Mouse (Mus musculus) small intestine, adult 2 months (tissue): Measurements from ENCODE around the gene Tnfaip1. TPM values are rescaled to one million over a fixed set of nuclear protein-coding genes. Genes with fewer than 3 reads are reported as not detected.

Source experiments
- H3K27ac ChIP-seq: fragments of 200-500 bp; 2 replicates; pipeline ENCODE4 v1.5.1; 2012; ENCODE audit warnings: low read depth, low read length, control low read depth, inconsistent platforms; ENCODE audit not compliant: insufficient read depth
- H3K27me3 ChIP-seq: fragments of 200-500 bp; 2 replicates; pipeline ENCODE4 v1.6.1; 2012; ENCODE audit warnings: mild to moderate bottlenecking, moderate library complexity, low read length, inconsistent platforms; ENCODE audit not compliant: control insufficient read depth, insufficient read depth
- H3K36me3 ChIP-seq: fragments of 200-500 bp; 2 replicates; pipeline ENCODE4 v1.6.1; 2012; ENCODE audit warnings: mild to moderate bottlenecking, low read length, control low read depth, inconsistent platforms; ENCODE audit not compliant: control insufficient read depth, insufficient read depth
- H3K4me1 ChIP-seq: fragments of 200-500 bp; 2 replicates; pipeline ENCODE4 v1.6.1; 2012; ENCODE audit warnings: low read length, inconsistent platforms, mixed read lengths; ENCODE audit not compliant: control insufficient read depth, insufficient read depth, insufficient read length
- H3K4me3 ChIP-seq: fragments of 200-500 bp; 2 replicates; pipeline ENCODE4 v1.5.1; 2012; ENCODE audit warnings: low read depth, mild to moderate bottlenecking, control low read depth, inconsistent platforms, low read length, moderate library complexity
- CTCF ChIP-seq: fragments of 200-500 bp; IDR thresholded peaks from 2 replicates; pipeline ENCODE4 v1.5.1; 2012; ENCODE audit warnings: low read depth, mild to moderate bottlenecking, control low read depth, inconsistent platforms, low read length, moderate library complexity, mixed read lengths; ENCODE audit not compliant: insufficient replicate concordance, insufficient read length; ENCODE audit errors: extremely low read depth
- POLR2A ChIP-seq: fragments of 200-500 bp; IDR thresholded peaks from 2 replicates; pipeline ENCODE4 v1.6.1; 2012; ENCODE audit warnings: low read depth, mild to moderate bottlenecking, control low read depth, inconsistent platforms, low read length, moderate library complexity
- WGBS: fragments of 180-500 bp; shearing (Covaris S2); methylation state at CpG from one replicate; pipeline ENCODE4 v1.1.7; 2018; 5-methylcytosine and 5-hydroxymethylcytosine counted together
- polyA plus RNA-seq: library from polyadenylated mRNA; depleted of rRNA; stranded (reverse); fragments of >200 nt; gene quantifications from 2 replicates; pipeline ENCODE4 v1.2.3, GENCODE M21; 2012

Gene Tnfaip1
- polyA plus RNA-seq, 1 experiment = 64.5 TPM

DNA sequence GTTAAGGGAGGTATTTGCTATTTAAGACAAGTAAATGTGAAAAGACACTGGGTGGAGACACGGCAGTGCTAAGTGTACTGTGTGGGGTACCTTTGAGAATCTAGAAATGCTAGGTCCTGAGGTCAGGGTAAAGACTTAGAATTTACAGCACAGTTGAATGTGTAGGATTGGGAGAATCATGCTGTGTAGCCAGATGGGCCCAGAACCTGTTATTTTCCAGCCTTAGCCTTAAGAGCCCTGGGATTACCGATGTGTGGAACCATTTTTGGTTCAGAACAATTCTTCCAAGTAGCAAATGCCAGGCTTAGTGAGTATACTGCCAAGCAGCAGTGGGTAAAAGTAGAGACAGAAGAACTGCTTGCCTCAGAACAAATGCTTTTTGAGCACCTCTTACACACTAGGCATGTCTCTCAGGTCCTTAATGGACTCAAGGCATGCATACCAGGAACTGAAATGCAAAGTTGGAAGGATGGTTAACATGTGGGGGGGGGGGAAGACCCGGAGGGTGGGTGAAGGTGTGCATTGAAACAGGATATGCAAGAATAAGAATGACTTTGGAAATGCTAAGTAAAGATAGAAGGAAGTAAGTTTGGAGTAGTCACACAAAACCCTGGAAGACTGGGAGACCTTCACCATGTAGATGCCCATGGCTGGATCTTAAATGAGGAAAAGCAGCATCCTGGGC lies 22.9 kb downstream of the Tnfaip1 start:
- H3K36me3 ChIP-seq = peaks cover 33% of the 10 kb centered on the region
- no peaks in the 10 kb centered on the region for H3K4me1 ChIP-seq
- H3K27ac ChIP-seq = no peak overlapping the region
- no peak overlapping the region for H3K4me3 ChIP-seq
- no peaks in the 10 kb centered on the region for H3K27me3 ChIP-seq
- 51% methylated on average over 3 of the region's 3 CpGs for WGBS
- TF ChIP-seq CTCF (no peak), POLR2A (no peak)

DNA sequence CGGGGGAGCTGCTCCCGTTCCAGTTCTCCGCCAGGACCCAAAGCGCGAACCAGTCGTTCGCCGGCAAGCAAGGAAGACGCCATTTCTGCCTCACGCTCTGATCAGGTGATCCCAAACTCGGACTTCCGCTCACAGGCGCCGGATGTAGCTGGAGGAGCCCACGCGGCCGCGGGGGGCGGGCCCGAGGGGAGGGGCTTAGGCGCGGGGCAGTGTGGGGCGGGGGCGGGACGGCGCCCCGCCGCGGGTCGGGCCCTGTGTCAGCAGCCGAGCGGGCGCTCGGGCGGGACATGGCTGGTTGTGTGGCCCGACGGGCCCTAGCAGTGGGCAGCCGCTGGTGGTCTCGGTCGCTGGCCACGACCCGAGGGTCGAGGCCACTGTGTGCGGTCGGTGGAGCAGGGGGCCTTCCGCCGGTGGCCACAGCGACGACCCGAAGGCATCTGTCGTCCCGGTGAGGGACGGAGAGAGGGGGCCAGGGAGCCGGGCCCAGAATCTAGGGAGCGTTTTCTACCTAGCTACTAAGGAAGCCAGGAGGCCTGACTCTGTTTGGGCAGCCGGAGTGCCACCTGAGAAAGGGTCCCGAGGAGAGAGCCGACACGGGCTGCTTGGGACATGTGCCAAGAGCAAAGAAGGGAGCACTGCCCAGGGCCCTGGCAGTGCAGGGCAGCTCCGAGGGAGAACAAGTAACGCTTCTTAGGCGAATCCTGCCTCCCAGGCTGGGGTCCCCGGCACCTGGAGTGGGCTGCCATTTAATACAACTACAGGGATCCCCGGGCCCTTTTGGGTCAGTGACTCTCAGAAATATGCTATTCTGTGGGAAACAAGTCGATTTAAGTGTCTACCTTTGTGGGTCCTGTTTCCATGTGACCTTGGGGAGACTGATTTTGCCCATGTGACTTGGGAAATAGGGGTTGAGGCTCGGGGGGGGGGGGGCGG lies 23.8 kb downstream of the Tnfaip1 start, which contains the start of the genes Tmem199 and Poldip2:
TSS of gene Tmem199 (minus strand) at position 148 of the 933 bp plus-strand sequence.
TSS of gene Poldip2 (plus strand) at position 169 of the 933 bp plus-strand sequence.
- H3K4me1 ChIP-seq = no peaks in the 10 kb centered on the region
- 0 out of 2 replicates have a peak within 1 kb of the TSS, but pooled peaks have one; percentile 3 for H3K27ac ChIP-seq
- H3K4me3 ChIP-seq = peak within 1 kb of the TSS; percentile 82
- H3K27me3 ChIP-seq = no peaks in the 10 kb centered on the region
- 1% methylated on average over 67 of the region's 67 CpGs for WGBS
- peak; percentile 81; the same call in 1 of the 2 replicates for TF ChIP-seq POLR2A
- no peak for TF ChIP-seq CTCF
- peaks cover 33% of the 10 kb centered on the region for H3K36me3 ChIP-seq

DNA sequence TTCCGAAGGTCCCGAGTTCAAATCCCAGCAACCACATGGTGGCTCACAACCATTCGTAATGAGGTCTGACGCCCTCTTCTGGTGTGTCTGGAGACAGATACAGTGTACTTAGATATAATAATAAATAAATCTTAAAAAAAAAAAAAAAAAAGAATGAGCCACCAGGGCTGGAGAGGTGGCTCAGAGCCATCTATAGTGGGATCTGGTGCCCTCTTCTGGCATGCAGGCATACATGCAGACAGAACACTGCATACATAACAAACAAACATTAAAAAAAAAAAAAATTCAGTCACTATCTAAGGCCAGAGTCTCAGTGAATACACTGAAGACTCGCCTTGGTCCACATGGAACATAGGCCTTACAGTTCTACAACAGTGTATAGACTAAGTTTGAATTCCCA lies 27.0 kb downstream of the Tnfaip1 start:
- Histone ChIP-seq H3K27ac (no peak overlapping the region), H3K36me3 (peaks cover 36% of the 10 kb centered on the region), H3K27me3 (no peaks in the 10 kb centered on the region), H3K4me1 (no peaks in the 10 kb centered on the region), H3K4me3 (no peak overlapping the region)
- WGBS = 80% methylated on average over 5 of the region's 5 CpGs
- TF ChIP-seq POLR2A (no peak), CTCF (no peak)

DNA sequence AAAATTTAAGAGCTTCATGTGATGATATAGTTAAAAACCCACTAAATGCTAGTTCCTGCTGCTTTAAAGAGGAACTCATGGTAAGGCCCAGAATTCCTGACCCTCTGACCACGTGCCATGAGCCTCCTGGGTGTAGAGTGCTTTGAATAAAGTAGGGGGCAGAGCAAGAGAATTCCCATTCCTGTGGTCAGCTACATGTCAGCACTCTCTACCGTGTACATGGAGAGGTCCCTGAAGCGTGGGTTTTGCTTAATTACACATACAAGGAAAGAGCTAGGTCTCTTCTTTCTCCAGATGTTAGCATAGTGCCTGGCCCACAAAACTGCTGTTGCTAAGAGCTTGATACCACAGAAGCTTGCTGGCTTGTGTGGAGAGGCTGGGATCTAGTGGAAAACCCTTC lies 30.7 kb downstream of the Tnfaip1 start:
- no peak for TF ChIP-seq CTCF
- no peak for TF ChIP-seq POLR2A

DNA sequence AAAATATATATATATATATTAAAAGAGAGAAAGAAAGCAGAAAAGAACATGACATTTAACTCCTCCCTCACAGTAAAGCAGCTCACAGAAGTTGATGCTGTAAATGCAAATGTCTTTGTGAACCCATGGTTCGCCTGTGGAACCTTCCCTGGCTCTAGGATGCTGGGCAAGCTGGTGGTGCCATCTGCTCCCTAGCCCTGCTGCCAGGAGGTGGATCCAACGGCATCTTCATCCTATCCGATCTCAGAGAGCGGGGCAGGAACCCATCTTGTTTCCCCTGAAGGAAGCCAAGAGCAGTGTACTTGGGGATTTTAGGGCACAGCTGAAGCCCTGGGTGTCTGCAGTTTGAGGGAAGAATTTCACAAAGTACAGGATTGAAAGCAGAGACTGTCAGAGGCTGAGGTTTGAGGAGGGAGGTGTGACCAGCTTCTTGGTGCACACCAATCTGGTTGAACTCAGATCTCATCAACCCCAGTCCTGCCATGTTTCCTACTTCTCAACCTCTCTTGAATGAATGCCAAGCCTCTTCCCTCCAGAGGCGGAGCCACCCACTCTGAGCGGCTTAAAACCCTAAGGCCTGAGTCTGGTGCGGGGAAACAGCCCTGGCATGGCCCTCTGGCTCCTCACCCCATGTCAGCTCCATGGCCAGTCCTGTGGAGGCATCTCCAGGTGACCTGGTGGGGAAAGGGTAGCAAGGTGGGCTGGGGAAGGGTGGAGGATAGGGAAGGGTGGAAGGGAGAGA lies 33.1 kb downstream of the Tnfaip1 start, which contains the start of gene Sebox:
TSS of gene Sebox (plus strand) at position 539 of the 742 bp plus-strand sequence.
- Histone ChIP-seq H3K27ac (no peak within 1 kb of the TSS), H3K27me3 (peaks cover 11% of the 10 kb centered on the region), H3K4me1 (no peaks in the 10 kb centered on the region), H3K4me3 (no peak within 1 kb of the TSS), H3K36me3 (peaks cover 21% of the 10 kb centered on the region)
- no peak for TF ChIP-seq CTCF
- no peak for TF ChIP-seq POLR2A
- WGBS = 63% methylated on average over 7 of the region's 7 CpGs

More for the DNA sequence above, 30.7 kb downstream of the Tnfaip1 start:
- Histone ChIP-seq H3K27me3 (0 out of 2 replicates have a peak, but pooled peaks cover 6% of the 10 kb centered on the region), H3K27ac (no peak overlapping the region), H3K36me3 (peaks cover 36% of the 10 kb centered on the region), H3K4me1 (no peaks in the 10 kb centered on the region), H3K4me3 (no peak overlapping the region)
- 84% methylated on average over 3 of the region's 3 CpGs for WGBS

DNA sequence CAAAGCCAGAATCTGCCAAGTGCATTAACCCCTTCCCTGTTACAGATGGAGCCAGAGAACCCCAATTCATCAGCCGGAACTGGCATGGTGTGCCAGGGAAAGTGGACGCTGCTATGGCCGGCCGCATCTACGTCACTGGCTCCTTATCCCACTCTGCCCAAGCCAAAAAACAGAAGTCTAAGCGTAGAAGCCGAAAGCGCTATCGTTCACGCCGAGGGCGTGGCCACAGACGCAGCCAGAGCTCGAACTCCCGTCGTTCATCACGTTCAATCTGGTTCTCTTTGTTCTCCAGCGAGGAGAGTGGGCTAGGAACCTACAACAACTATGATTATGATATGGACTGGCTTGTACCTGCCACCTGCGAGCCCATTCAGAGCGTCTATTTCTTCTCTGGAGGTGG lies 34.6 kb downstream of the Tnfaip1 start:
- TF ChIP-seq POLR2A (no peak), CTCF (no peak)
- Histone ChIP-seq H3K4me1 (peaks cover 6% of the 10 kb centered on the region), H3K27ac (no peak overlapping the region), H3K27me3 (peaks cover 17% of the 10 kb centered on the region), H3K4me3 (no peak overlapping the region), H3K36me3 (peaks cover 9% of the 10 kb centered on the region)
- 67% methylated on average over 20 of the region's 20 CpGs for WGBS
